Mouse (Mus musculus) hindbrain, embryonic 12.5 days (tissue): ENCODE data around the gene Nudt8. TPM values are rescaled to one million over a fixed set of nuclear protein-coding genes. Genes with fewer than 3 reads are reported as not detected.
A peak's percentile ranks its signal among the peaks of the same experiment; 100 is the strongest.
"Not testable (repeated sequence)": the region's sequence is repeated elsewhere in the genome, so short reads cannot be mapped to it uniquely, and the experiment has no call there.

ENCODE experiments used
- ATAC-seq: fragments of 200-750 bp; cut with Nextera tagmentation; 2 replicates; pipeline ENCODE4 v1.8.0; 2017; ENCODE audit warnings: moderate TSS enrichment; ENCODE audit not compliant: low FRiP score
- H3K27ac ChIP-seq: fragments of 300-500 bp; sonication (generic); 2 replicates; pipeline ENCODE4 v1.5.1; 2016; ENCODE audit warnings: mild to moderate bottlenecking
- H3K27me3 ChIP-seq: fragments of 300-500 bp; sonication (generic); 2 replicates; pipeline ENCODE4 v1.6.1; 2016; ENCODE audit warnings: mild to moderate bottlenecking
- H3K36me3 ChIP-seq: fragments of 300-500 bp; sonication (generic); 2 replicates; pipeline ENCODE4 v1.6.1; 2016; ENCODE audit warnings: mild to moderate bottlenecking
- H3K4me1 ChIP-seq: fragments of 300-500 bp; sonication (generic); 2 replicates; pipeline ENCODE4 v1.6.1; 2016
- H3K4me2 ChIP-seq: fragments of 300-500 bp; sonication (generic); replicated peaks from 2 replicates; pipeline ENCODE4 v1.6.1; 2016; ENCODE audit warnings: mild to moderate bottlenecking
- H3K4me3 ChIP-seq: fragments of 300-500 bp; sonication (generic); 2 replicates; pipeline ENCODE4 v1.5.1; 2016; ENCODE audit warnings: mild to moderate bottlenecking
- H3K9ac ChIP-seq: fragments of 300-500 bp; sonication (generic); 2 replicates; pipeline ENCODE4 v1.6.1; 2016; ENCODE audit warnings: mild to moderate bottlenecking, moderate library complexity
- H3K9me3 ChIP-seq: fragments of 300-500 bp; sonication (generic); replicated peaks from 2 replicates; pipeline ENCODE4 v1.6.1; 2016; ENCODE audit warnings: mild to moderate bottlenecking
- WGBS: fragments of 180-500 bp; shearing (Covaris S2); methylation state at CpG from one replicate; pipeline ENCODE4 v1.1.7; 2016; 5-methylcytosine and 5-hydroxymethylcytosine counted together
- polyA plus RNA-seq: library from polyadenylated mRNA; unstranded; fragments of >200 nt; fragmentation: Nextera tagmentation; extraction: Ambion mirVana; gene quantifications from 2 replicates; pipeline ENCODE4 v1.2.1, GENCODE M21; 2016

Nudt8 gene
- polyA plus RNA-seq = 18.7 and 18.9 TPM in 2 replicates

GRCm38 (mm10) chr19:4000119-4000900, at the start of gene Nudt8, which contains the start of gene Gm49405:
Nudt8 (plus strand) TSS chr19:4000580.
Gm49405 (plus strand) TSS chr19:4000626.
- ATAC-seq = peak; percentile 90
- peaks cover 8% of the 10 kb centered on the region for H3K4me1 ChIP-seq
- H3K27me3 ChIP-seq = peaks cover 3% of the 10 kb centered on the region; the same call in 1 of the 2 replicates
- WGBS = under 1% methylated on average over 64 of the region's 64 CpGs
- peak within 1 kb of the TSS; percentile 91 for H3K4me2 ChIP-seq
- H3K27ac ChIP-seq = peak within 1 kb of the TSS; percentile 98
- H3K9ac ChIP-seq = peak within 1 kb of the TSS; percentile 87
- H3K4me3 ChIP-seq = peak within 1 kb of the TSS; percentile 75
- no peaks in the 10 kb centered on the region for H3K9me3 ChIP-seq
- 0 out of 2 replicates have a peak, but pooled peaks cover 4% of the 10 kb centered on the region for H3K36me3 ChIP-seq

DNA sequence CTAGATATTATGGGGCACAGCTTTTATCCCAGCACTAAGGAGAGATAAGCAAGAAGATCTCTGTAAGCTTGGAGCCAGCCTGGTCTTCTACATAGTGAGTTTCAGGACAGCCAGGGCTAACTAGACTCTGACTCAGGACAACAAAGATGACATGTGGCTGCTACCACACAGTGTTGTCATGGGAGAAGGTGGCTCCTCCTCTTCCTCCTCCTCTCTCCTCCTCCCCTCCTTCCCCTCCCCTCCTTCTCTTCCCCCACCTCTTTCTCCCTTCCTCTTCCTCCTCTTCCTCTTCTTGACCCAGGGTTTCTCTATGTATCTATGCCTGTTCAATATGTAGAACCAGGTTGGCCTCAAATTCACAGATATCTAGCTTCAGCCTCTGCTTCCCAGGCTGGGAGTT, 48.9 kb upstream of the Nudt8 start:
- no peaks in the 10 kb centered on the region for H3K9me3 ChIP-seq
- no peak overlapping the region for H3K27ac ChIP-seq
- no peak for ATAC-seq
- no peaks in the 10 kb centered on the region for H3K4me1 ChIP-seq
- no peaks in the 10 kb centered on the region for H3K36me3 ChIP-seq
- H3K4me2 ChIP-seq = no peak overlapping the region
- H3K9ac ChIP-seq = no peak overlapping the region
- H3K4me3 ChIP-seq = no peak overlapping the region
- 0 out of 2 replicates have a peak, but pooled peaks cover 4% of the 10 kb centered on the region for H3K27me3 ChIP-seq

DNA sequence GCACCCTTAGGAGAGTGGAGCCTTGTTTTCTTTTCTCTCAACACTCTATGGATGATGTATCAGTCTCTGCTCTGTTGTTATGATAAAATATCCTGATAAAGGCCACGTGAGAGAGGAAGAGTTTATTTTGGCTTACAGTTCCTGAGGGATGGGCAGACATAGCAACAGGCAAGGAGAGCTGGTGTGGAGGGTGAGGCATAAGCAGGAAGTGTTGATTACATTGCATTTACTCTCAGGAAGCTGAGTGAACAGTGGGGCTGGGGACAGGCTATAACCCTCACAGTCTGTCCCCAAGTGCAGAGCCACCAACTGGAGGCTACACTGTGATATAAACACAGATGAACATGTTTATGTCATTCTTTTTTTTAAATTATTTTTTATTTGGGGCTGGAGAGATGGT, 48.3 kb upstream of the Nudt8 start:
- WGBS = 50% methylated on average over 1 of the region's 1 CpGs
- no peak overlapping the region for H3K4me2 ChIP-seq
- H3K36me3 ChIP-seq = no peaks in the 10 kb centered on the region
- no peak for ATAC-seq
- no peak overlapping the region for H3K27ac ChIP-seq
- H3K4me1 ChIP-seq = no peaks in the 10 kb centered on the region
- no peaks in the 10 kb centered on the region for H3K9me3 ChIP-seq
- H3K27me3 ChIP-seq = 0 out of 2 replicates have a peak, but pooled peaks cover 4% of the 10 kb centered on the region
- no peak overlapping the region for H3K4me3 ChIP-seq
- no peak overlapping the region for H3K9ac ChIP-seq

DNA sequence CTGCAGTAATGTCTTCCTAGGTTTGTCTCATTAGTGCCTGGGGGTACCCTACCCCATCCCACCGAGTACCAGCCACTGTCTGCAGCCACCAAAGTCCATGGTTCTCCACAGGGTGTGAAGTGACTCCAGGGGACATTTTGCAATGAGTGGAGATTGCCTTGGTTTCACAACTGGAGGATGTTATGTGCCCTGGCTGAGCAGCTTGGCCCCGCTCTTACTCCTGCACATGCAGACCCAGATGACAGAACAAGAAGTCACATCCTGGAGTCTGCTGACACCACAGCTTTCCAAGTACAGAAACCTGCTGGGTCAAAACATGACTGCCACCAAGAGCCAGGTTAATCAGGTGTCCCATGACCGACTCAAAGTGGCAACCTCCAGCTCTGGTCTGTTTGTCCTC, 45.3 kb upstream of the Nudt8 start:
- no peak overlapping the region for H3K4me3 ChIP-seq
- H3K4me1 ChIP-seq = no peaks in the 10 kb centered on the region
- no peaks in the 10 kb centered on the region for H3K36me3 ChIP-seq
- no peaks in the 10 kb centered on the region for H3K9me3 ChIP-seq
- no peak overlapping the region for H3K9ac ChIP-seq
- H3K27ac ChIP-seq = no peak overlapping the region
- H3K27me3 ChIP-seq = 0 out of 2 replicates have a peak, but pooled peaks cover 4% of the 10 kb centered on the region
- WGBS = 83% methylated on average over 3 of the region's 3 CpGs
- no peak overlapping the region for H3K4me2 ChIP-seq
- no peak for ATAC-seq

DNA sequence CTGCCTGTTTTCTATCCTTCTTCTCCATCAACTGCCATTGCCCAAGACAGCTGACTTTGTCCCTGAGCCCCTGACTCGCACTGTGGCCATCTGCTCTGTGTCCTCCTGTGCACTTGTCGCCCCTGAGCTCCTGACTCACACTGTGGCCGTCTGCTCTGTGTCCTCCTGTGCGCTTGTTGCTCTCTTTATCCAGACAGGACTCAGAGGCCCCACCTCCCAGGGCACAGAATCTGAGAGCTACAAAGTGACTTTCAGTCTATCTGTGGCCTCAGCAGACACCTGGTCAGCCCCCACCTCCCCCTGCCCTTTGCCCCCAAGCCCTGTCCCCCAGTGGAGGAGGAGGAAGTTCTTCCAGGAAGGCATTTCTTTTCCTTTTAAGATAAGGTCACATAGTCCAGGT, 44.6 kb upstream of the Nudt8 start:
- H3K36me3 ChIP-seq = no peaks in the 10 kb centered on the region
- no peak overlapping the region for H3K4me2 ChIP-seq
- H3K9me3 ChIP-seq = no peaks in the 10 kb centered on the region
- H3K9ac ChIP-seq = no peak overlapping the region
- H3K27me3 ChIP-seq = 0 out of 2 replicates have a peak, but pooled peaks cover 4% of the 10 kb centered on the region
- no peak for ATAC-seq
- H3K4me1 ChIP-seq = no peaks in the 10 kb centered on the region
- H3K27ac ChIP-seq = no peak overlapping the region
- H3K4me3 ChIP-seq = no peak overlapping the region
- WGBS = 58% methylated on average over 4 of the region's 4 CpGs

GRCm38 (mm10) chr19:3957296-3958036, 42.9 kb upstream of the Nudt8 start:
- not testable (repeated sequence) for H3K4me2 ChIP-seq, ATAC-seq
- 76% methylated on average over 5 of the region's 5 CpGs for WGBS

GRCm38 (mm10) chr19:3958470-3958869, 41.9 kb upstream of the Nudt8 start, which contains the start of gene Aldh3b3:
Aldh3b3 (plus strand) TSS chr19:3958645.
- no peak within 1 kb of the TSS for H3K4me3 ChIP-seq
- H3K36me3 ChIP-seq = no peaks in the 10 kb centered on the region
- WGBS = 81% methylated on average over 4 of the region's 4 CpGs
- ATAC-seq = no peak
- H3K27ac ChIP-seq = no peak within 1 kb of the TSS
- 0 out of 2 replicates have a peak, but pooled peaks cover 4% of the 10 kb centered on the region for H3K27me3 ChIP-seq
- no peak within 1 kb of the TSS for H3K4me2 ChIP-seq
- H3K9me3 ChIP-seq = no peaks in the 10 kb centered on the region
- H3K9ac ChIP-seq = no peak within 1 kb of the TSS
- no peaks in the 10 kb centered on the region for H3K4me1 ChIP-seq

More at GRCm38 (mm10) chr19:3957296-3958036, 42.9 kb upstream of the Nudt8 start:
- not testable (repeated sequence) for H3K9ac ChIP-seq, H3K27me3 ChIP-seq, H3K9me3 ChIP-seq, H3K4me3 ChIP-seq, H3K27ac ChIP-seq, H3K4me1 ChIP-seq, H3K36me3 ChIP-seq

DNA sequence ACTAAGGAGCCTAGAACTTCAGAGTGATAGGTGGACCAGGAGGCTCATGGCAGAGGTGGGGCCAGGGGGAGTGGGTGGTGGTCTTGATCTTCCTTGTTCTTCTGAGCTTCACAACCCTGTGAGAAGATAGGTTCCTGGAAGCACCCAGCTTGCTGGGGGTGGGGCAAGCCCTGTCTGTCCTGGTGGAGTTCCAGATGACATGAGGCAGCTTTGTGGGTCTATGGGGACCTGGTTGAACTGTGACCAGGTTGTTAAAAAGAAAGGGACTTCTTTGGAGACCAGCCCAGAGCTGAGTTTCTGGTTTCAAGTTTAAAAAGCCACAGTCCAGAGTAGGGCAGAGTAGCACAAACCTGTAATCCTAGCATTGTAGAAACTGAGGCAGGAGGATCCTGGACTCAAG, 41.4 kb upstream of the Nudt8 start:
- H3K4me1 ChIP-seq = no peaks in the 10 kb centered on the region
- H3K36me3 ChIP-seq = no peaks in the 10 kb centered on the region
- ATAC-seq = no peak
- no peaks in the 10 kb centered on the region for H3K9me3 ChIP-seq
- H3K4me2 ChIP-seq = no peak overlapping the region
- H3K4me3 ChIP-seq = no peak overlapping the region
- H3K9ac ChIP-seq = no peak overlapping the region
- H3K27me3 ChIP-seq = 0 out of 2 replicates have a peak, but pooled peaks cover 4% of the 10 kb centered on the region
- H3K27ac ChIP-seq = no peak overlapping the region

GRCm38 (mm10) chr19:3960211-3960610, 40.2 kb upstream of the Nudt8 start:
- Histone ChIP-seq H3K9ac (no peak overlapping the region), H3K36me3 (no peaks in the 10 kb centered on the region), H3K27me3 (0 out of 2 replicates have a peak, but pooled peaks cover 4% of the 10 kb centered on the region), H3K4me2 (no peak overlapping the region), H3K27ac (no peak overlapping the region), H3K4me1 (no peaks in the 10 kb centered on the region), H3K4me3 (no peak overlapping the region), H3K9me3 (no peaks in the 10 kb centered on the region)
- no peak for ATAC-seq
- 86% methylated on average over 5 of the region's 5 CpGs for WGBS

- not testable (repeated sequence) for H3K27me3 ChIP-seq, H3K4me1 ChIP-seq, H3K9ac ChIP-seq, H3K9me3 ChIP-seq, ATAC-seq, H3K36me3 ChIP-seq, H3K4me2 ChIP-seq, H3K4me3 ChIP-seq, H3K27ac ChIP-seq
- WGBS = 83% methylated on average over 6 of the region's 6 CpGs
Measured at GRCm38 (mm10) chr19:3961805-3962204, 38.6 kb upstream of the Nudt8 start.

DNA sequence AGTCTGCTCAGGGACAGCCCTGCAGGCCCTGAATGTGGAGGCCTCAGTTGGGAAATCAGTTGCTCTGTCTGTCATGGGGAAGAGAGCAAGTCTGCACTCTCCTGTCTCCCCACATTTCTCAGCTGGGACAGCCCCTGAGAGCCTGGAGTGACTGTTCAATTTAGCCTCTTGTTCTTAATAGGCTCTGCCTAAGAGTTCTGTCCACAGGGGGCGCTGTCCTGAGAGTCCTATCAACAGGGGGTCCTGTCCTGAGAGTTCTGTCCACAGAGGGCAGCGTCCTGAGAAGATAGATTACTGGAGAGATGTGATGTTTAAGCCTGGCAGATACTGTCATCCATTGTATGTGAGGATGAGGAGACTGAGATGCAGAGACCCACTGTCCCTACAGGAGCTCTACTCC, 37.9 kb upstream of the Nudt8 start:
- no peak for ATAC-seq
- Histone ChIP-seq H3K27ac (no peak overlapping the region), H3K4me3 (no peak overlapping the region), H3K36me3 (no peaks in the 10 kb centered on the region), H3K9me3 (no peaks in the 10 kb centered on the region), H3K4me2 (no peak overlapping the region), H3K9ac (no peak overlapping the region), H3K27me3 (no peaks in the 10 kb centered on the region), H3K4me1 (no peaks in the 10 kb centered on the region)
- 11% methylated on average over 2 of the region's 2 CpGs for WGBS

DNA sequence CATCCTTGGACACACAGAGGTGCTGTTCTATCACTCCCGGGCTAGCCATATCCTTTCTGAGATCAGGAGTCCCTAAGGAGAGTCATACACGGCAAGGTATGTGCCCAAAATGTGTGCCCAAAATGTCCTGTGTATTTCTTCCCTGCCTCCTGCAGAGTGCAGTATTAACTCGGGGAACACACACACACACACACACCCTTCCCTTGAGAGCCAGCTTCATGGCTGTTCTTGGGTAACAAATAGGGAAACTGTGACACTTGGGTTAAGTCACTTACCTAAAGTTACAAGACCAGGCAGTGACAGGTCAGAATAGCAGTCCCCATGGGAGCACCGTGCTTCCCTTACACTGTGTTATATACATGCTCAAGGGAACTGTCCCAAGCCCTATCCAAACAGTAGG, 36.4 kb upstream of the Nudt8 start:
- Histone ChIP-seq H3K36me3 (no peaks in the 10 kb centered on the region), H3K27ac (no peak overlapping the region), H3K4me3 (no peak overlapping the region), H3K4me2 (no peak overlapping the region), H3K4me1 (0 out of 2 replicates have a peak, but pooled peaks cover 3% of the 10 kb centered on the region), H3K9me3 (no peaks in the 10 kb centered on the region), H3K9ac (no peak overlapping the region), H3K27me3 (no peaks in the 10 kb centered on the region)
- no peak for ATAC-seq
- WGBS = 77% methylated on average over 4 of the region's 4 CpGs
